Mouse (Mus musculus): ENCODE results near the gene Nudt15. TPM values are rescaled to one million over a fixed set of nuclear protein-coding genes. Genes with fewer than 3 reads are reported as not detected.

Nudt15 gene
- total RNA-seq, 1 experiment from 2014 or later, result 6.9 TPM

- no peak for DNase-seq
Observed at GRCm38 (mm10) chr14:73507702-73508376, 40.2 kb downstream of the Nudt15 start.

- no peak for DNase-seq
Observed at GRCm38 (mm10) chr14:73507200-73507599, 40.8 kb downstream of the Nudt15 start.

GRCm38 (mm10) chr14:73506283-73506682 lies 41.8 kb downstream of the Nudt15 start:
- DNase-seq, result no peak

- DNase-seq, result no peak
Observed at GRCm38 (mm10) chr14:73503237-73503933, 44.7 kb downstream of the Nudt15 start.

- peak; percentile 27 for DNase-seq
Observed at GRCm38 (mm10) chr14:73502591-73503184, 45.4 kb downstream of the Nudt15 start.

- no peak for DNase-seq
Observed at GRCm38 (mm10) chr14:73501721-73502120, 46.3 kb downstream of the Nudt15 start.

- DNase-seq, result no peak
Observed at GRCm38 (mm10) chr14:73501283-73501682, 46.8 kb downstream of the Nudt15 start.

GRCm38 (mm10) chr14:73495753-73496152 lies 52.3 kb downstream of the Nudt15 start:
- no peak for DNase-seq

- DNase-seq, result no peak
Observed at GRCm38 (mm10) chr14:73494122-73494521, 53.9 kb downstream of the Nudt15 start.

GRCm38 (mm10) chr14:73493356-73493755 lies 54.7 kb downstream of the Nudt15 start:
- DNase-seq, result no peak

- DNase-seq, result no peak
Observed at GRCm38 (mm10) chr14:73486641-73487040, 61.4 kb downstream of the Nudt15 start.

- no peak for DNase-seq
Observed at GRCm38 (mm10) chr14:73484366-73485110, 63.5 kb downstream of the Nudt15 start.

GRCm38 (mm10) chr14:73483516-73484229 lies 64.4 kb downstream of the Nudt15 start:
- DNase-seq, result no peak

GRCm38 (mm10) chr14:73479771-73480170 lies 68.3 kb downstream of the Nudt15 start:
- no peak for DNase-seq

- DNase-seq, result no peak
Observed at GRCm38 (mm10) chr14:73478321-73478720, 69.7 kb downstream of the Nudt15 start.

GRCm38 (mm10) chr14:73477077-73477476 lies 71.0 kb downstream of the Nudt15 start:
- no peak for DNase-seq

- no peak for DNase-seq
Observed at GRCm38 (mm10) chr14:73476361-73476934, 71.6 kb downstream of the Nudt15 start.

GRCm38 (mm10) chr14:73475506-73475905 lies 72.5 kb downstream of the Nudt15 start:
- DNase-seq, result no peak

GRCm38 (mm10) chr14:73474636-73475093 lies 73.4 kb downstream of the Nudt15 start:
- DNase-seq, result no peak

- peak; percentile 76 for DNase-seq
Observed at GRCm38 (mm10) chr14:73473670-73474460, 74.2 kb downstream of the Nudt15 start.

GRCm38 (mm10) chr14:73472205-73472604 lies 75.8 kb downstream of the Nudt15 start:
- no peak for DNase-seq
